In genomic region chr2:153446017-153446408, GRCm38 (mm10) we compare ENCODE assay signal across 8 mouse cellular contexts. TPM values are rescaled to one million over a fixed set of nuclear protein-coding genes. Genes with fewer than 3 reads are reported as not detected.
A peak's percentile ranks its signal among the peaks of the same experiment; 100 is the strongest.
DNase-seq lines count a peak whose midpoint lies in the region; ATAC-seq and TF ChIP-seq lines count a peak whose summit lies in the region.

No protein-coding gene starts in this region.

- DNase-seq in gastrocnemius, adult 2 months = no peak
- no peak for DNase-seq in gastrocnemius, postnatal 36 days
- DNase-seq in fibroblast of lung, adult 2 months (ENCODE audit: low read depth) = peak; percentile 40
- DNase-seq in limb, embryonic 10.5 days (ENCODE audit: low spot score) = no peak
- peak; percentile 51 for DNase-seq in midbrain, embryonic 10.5 days (ENCODE audit: low spot score)

- peak overlapping the region; percentile 39; the same call in 1 of the 2 replicates for H3K27ac ChIP-seq in gastrocnemius, adult 2 months
- H3K27ac ChIP-seq in bone marrow, adult 2 months (ENCODE audit: control insufficient read depth, insufficient read depth, low read depth, low read length, poor library complexity) = no peak overlapping the region
- H3K27ac ChIP-seq in hindbrain, embryonic 15.5 days (replicated peaks) = peak overlapping the region; percentile 98
- H3K27ac ChIP-seq in limb, embryonic 10.5 days = peak overlapping the region; percentile 94
- H3K27ac ChIP-seq in midbrain, embryonic 10.5 days (replicated peaks) = peak overlapping the region; percentile 92
- peak overlapping the region; percentile 92 for H3K27ac ChIP-seq in stomach, embryonic 16.5 days (ENCODE audit: low read length)

- intact Hi-C loops in gastrocnemius, adult 2 months (cut with DNase I) = no loop called here
- intact Hi-C loops in gastrocnemius, postnatal 36 days (cut with DNase I) = loop anchor here (10.0 kb wide), 1 partner anchor 1491 kb away; no protein-coding TSS in a partner anchor

- peak overlapping the region; percentile 97 for H3K9ac ChIP-seq in hindbrain, embryonic 15.5 days
- H3K9ac ChIP-seq in stomach, embryonic 16.5 days (ENCODE audit: low read length) = peak overlapping the region; percentile 90

- H3K4me3 ChIP-seq in gastrocnemius, adult 2 months = peak overlapping the region; percentile 95
- no peak overlapping the region for H3K4me3 ChIP-seq in bone marrow, adult 2 months (replicated peaks; ENCODE audit: control insufficient read depth, low read depth, low read length)
- peak overlapping the region; percentile 92 for H3K4me3 ChIP-seq in hindbrain, embryonic 15.5 days
- peak overlapping the region; percentile 77 for H3K4me3 ChIP-seq in limb, embryonic 10.5 days
- H3K4me3 ChIP-seq in midbrain, embryonic 10.5 days = peak overlapping the region; percentile 95
- peak overlapping the region; percentile 95 for H3K4me3 ChIP-seq in stomach, embryonic 16.5 days (replicated peaks; ENCODE audit: low read length)

- no peak for ATAC-seq in hindbrain, embryonic 15.5 days (ENCODE audit: low FRiP score, low read depth)
- no peak for ATAC-seq in stomach, embryonic 16.5 days (ENCODE audit: insufficient read depth, low FRiP score)

- 2% methylated on average over 8 of the region's 8 CpGs for WGBS in bone marrow, adult 2 months
- WGBS in hindbrain, embryonic 15.5 days = 0% methylated on average over 8 of the region's 8 CpGs
- 0% methylated on average over 8 of the region's 8 CpGs for whole genome bisulfite sequencing in limb, embryonic 10.5 days
- under 1% methylated on average over 8 of the region's 8 CpGs for WGBS in midbrain, embryonic 10.5 days
- WGBS in stomach, embryonic 16.5 days = under 1% methylated on average over 8 of the region's 8 CpGs

- TF ChIP-seq POLR2A in bone marrow, adult 2 months (IDR thresholded peaks at IDR 0.05; ENCODE audit: borderline replicate concordance, control insufficient read depth, low read depth, low read length) = no peak

- H3K27me3 ChIP-seq in hindbrain, embryonic 15.5 days = no peaks in the 10 kb centered on the region
- H3K27me3 ChIP-seq in limb, embryonic 10.5 days (ENCODE audit: low read depth, poor library complexity, severe bottlenecking) = no peaks in the 10 kb centered on the region
- H3K27me3 ChIP-seq in midbrain, embryonic 10.5 days (ENCODE audit: low read depth, poor library complexity, severe bottlenecking) = peaks cover 16% of the 10 kb centered on the region
- H3K27me3 ChIP-seq in stomach, embryonic 16.5 days (ENCODE audit: control insufficient read depth, insufficient read depth, low read length) = no peaks in the 10 kb centered on the region

- no peaks in the 10 kb centered on the region for H3K36me3 ChIP-seq in hindbrain, embryonic 15.5 days
- H3K36me3 ChIP-seq in limb, embryonic 10.5 days = no peaks in the 10 kb centered on the region
- H3K36me3 ChIP-seq in midbrain, embryonic 10.5 days = no peaks in the 10 kb centered on the region
- no peaks in the 10 kb centered on the region for H3K36me3 ChIP-seq in stomach, embryonic 16.5 days (ENCODE audit: control insufficient read depth, insufficient read depth, low read length)

- peak; percentile 89 for TF ChIP-seq CTCF in gastrocnemius, adult 2 months (IDR thresholded peaks at IDR 0.05)
- TF ChIP-seq CTCF in bone marrow, adult 2 months (IDR thresholded peaks at IDR 0.05; ENCODE audit: control insufficient read depth, insufficient read depth, low read length) = 0 out of 2 replicates have a peak, but pooled peaks have one; percentile 26

- H3K4me1 ChIP-seq in bone marrow, adult 2 months (ENCODE audit: control insufficient read depth, insufficient read depth, low read length) = no peaks in the 10 kb centered on the region; the same call in 1 of the 2 replicates
- H3K4me1 ChIP-seq in hindbrain, embryonic 15.5 days (replicated peaks) = peaks cover 37% of the 10 kb centered on the region
- H3K4me1 ChIP-seq in limb, embryonic 10.5 days = peaks cover 71% of the 10 kb centered on the region
- peaks cover 53% of the 10 kb centered on the region for H3K4me1 ChIP-seq in midbrain, embryonic 10.5 days
- H3K4me1 ChIP-seq in stomach, embryonic 16.5 days (ENCODE audit: control insufficient read depth, insufficient read depth, low read length) = peaks cover 23% of the 10 kb centered on the region

- H3K9me3 ChIP-seq in hindbrain, embryonic 15.5 days = no peaks in the 10 kb centered on the region
- no peaks in the 10 kb centered on the region for H3K9me3 ChIP-seq in limb, embryonic 10.5 days (replicated peaks)
- no peaks in the 10 kb centered on the region for H3K9me3 ChIP-seq in midbrain, embryonic 10.5 days (replicated peaks)
- H3K9me3 ChIP-seq in stomach, embryonic 16.5 days (replicated peaks; ENCODE audit: control insufficient read depth, low read length) = no peaks in the 10 kb centered on the region

- H3K4me2 ChIP-seq in hindbrain, embryonic 15.5 days = peak overlapping the region; percentile 99
- peak overlapping the region; percentile 100 for H3K4me2 ChIP-seq in stomach, embryonic 16.5 days (ENCODE audit: low read depth, low read length)

RNA-seq across cellular contexts. Expression of gene 4930404H24Rik, which starts 46.6 kb away (rescaled TPM):
- not detected for total RNA-seq in gastrocnemius, adult 2 months (2021)
- total RNA-seq in gastrocnemius, postnatal 36 days (2021) = not detected
- polyA plus RNA-seq in bone marrow, adult 2 months (2011; ENCODE audit: insufficient read depth, insufficient read length, low replicate concordance, missing spikeins) = not detected in 2 replicates
- polyA plus RNA-seq in hindbrain, embryonic 15.5 days (2015; fragmentation: Nextera tagmentation; extraction: Ambion mirVana) = not detected in 2 replicates
- not detected in 2 replicates for polyA plus RNA-seq in limb, embryonic 10.5 days (2016; fragmentation: Nextera tagmentation; extraction: Ambion mirVana)
- not detected in 2 replicates for polyA plus RNA-seq in midbrain, embryonic 10.5 days (2016; fragmentation: Nextera tagmentation; extraction: Ambion mirVana)
- not detected in 2 replicates for polyA plus RNA-seq in stomach, embryonic 16.5 days (2015; fragmentation: Nextera tagmentation; extraction: Ambion mirVana)

Comparison
In these comparisons a context has a peak if more than half of its experiments do, and no peak if none do; other contexts are left out.
1. DNase-seq: peak in fibroblast of lung, adult 2 months (single experiment) and midbrain, embryonic 10.5 days (single experiment); none in gastrocnemius, adult 2 months (single experiment), gastrocnemius, postnatal 36 days (0 of 2) and limb, embryonic 10.5 days (single experiment).